Mouse (Mus musculus) MN1 (cell line): ENCODE measurements around the gene 9930111J21Rik2.
"Not testable (repeated sequence)": the region's sequence is repeated elsewhere in the genome, so short reads cannot be mapped to it uniquely, and the experiment has no call there.

Source experiments
- DNase-seq: peaks from one replicate; pipeline ENCODE4 v3.0.0-alpha.2; 2016; ENCODE audit warnings: low spot score

9930111J21Rik2 gene

GRCm38 (mm10) chr11:48974686-48975085, 76.4 kb downstream of the 9930111J21Rik2 start:
- DNase-seq = not testable (repeated sequence)
